Mouse (Mus musculus): ENCODE results near the gene Cmss1.
"Not testable (repeated sequence)": the region's sequence is repeated elsewhere in the genome, so short reads cannot be mapped to it uniquely, and the experiment has no call there.

Gene Cmss1

DNA sequence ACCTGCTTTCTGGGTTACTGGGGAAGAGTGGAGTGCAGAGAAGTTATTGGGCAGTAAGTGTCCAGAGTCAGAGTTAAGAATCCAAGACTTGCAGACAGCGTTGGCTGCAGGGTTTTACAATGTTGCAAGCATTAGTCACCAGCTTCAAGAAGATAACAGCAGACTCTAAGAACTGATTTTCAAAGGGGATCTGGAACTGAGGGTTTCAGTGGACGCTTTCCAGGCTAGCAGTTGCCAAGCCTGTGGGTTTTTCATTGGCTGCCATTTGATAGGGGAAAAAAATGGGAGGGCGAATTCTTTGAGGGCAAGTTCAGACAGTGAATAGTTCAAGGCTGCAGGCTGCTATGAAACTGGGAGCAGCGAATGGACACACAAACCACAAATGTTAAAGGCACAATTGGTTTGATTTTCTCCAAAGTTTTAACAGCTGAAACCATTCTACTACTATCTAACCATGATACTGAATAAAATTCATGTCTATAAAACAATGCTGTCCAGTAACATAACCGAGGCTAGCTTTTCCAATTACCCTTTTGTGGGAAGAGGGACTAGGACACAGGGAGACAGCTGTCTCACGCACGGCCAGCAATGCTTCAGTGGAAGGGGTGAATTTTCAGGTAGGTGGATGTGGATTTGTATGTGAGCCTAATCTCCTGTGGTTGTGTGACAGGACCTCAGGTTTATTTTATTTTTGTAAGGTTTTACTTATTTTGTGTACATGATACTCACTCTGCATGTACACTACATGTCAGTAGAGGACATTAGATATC is 179.0 kb downstream of the Cmss1 start:
- no peak for DNase-seq (ENCODE audit: low read depth, low spot score)

DNA sequence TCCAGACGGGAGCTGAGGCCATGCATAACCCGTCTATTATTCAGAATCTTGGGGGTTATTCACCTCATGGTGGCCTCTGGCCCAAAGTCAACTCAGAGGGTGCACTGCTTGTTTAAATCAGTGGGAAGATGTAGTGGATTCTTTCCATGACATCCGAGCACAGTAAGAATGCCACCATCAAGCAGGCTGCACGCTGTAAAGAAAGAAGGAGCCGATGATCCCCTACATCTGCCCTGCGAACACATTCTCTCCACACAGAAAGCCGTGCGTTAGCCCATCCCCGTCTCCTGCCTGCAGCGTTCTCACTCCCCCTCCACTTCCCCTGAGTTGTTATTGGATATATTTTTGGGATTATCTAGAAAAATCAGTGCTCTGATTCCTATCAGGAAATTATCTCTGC is 180.0 kb downstream of the Cmss1 start:
- DNase-seq (ENCODE audit: low read depth, low spot score), result no peak

- DNase-seq (ENCODE audit: low read depth, low spot score), result peak; percentile 51
Observed at GRCm38 (mm10) chr16:57423001-57423800, 183.5 kb downstream of the Cmss1 start.

GRCm38 (mm10) chr16:57421680-57422417 is 184.8 kb downstream of the Cmss1 start:
- DNase-seq (ENCODE audit: low read depth, low spot score), result no peak

DNA sequence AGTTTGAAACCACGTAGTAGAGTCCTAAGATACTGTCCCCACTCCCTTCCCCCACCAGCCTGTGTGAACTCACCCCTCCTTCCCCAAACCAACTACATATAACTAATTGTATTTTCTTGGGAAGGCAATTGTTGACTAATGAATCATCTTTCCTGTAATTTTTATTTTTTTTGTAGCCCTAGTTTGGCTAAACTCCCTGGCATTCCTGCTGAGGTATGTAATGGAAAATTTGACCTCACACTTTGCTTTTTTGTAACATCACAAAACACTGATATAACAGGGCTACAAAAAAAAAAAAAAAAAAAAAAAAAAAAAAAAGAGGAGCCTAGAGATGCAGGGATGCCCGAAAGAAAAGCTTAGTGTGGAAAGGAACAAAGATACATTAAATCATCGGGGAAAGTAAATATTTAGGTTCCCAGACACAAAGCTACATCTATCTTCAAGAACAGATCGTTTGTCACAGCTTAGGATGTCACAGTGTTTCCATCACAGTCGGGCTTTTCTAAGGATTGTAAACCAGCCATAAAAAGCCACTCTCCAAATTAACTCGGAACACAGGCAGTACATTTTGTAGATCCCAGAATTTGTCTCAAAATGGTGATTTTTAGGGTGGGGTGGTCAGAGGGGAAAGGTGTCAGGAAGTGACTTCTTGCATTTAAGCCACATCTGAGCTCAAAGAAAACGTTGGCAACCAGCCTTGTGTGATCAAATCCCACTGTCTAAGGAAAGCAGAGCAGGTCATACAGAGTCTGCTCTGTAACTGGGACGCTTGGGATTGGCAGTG is 185.7 kb downstream of the Cmss1 start:
- no peak for DNase-seq (ENCODE audit: low read depth, low spot score)

GRCm38 (mm10) chr16:57419881-57420280 is 186.8 kb downstream of the Cmss1 start:
- no peak for DNase-seq (ENCODE audit: low read depth, low spot score)

DNA sequence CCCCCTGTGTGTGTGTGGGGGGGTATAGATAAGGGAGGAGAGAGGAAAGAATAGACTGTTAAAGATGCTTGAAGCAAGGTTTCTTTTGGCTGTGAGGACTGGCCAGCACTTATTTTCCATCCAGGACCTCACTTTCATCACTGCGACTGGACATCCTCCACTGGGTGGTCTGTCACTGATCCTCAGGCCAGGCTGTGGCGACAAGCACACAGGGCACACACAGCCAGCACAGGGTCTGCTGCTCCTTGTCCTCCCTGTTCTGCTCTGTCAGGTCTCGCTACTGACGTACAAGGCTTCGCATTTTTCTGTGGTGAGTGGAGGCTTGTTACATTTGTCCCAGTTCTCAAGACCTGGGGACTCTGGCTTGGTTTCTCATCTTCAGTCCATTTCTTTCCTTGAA is 187.3 kb downstream of the Cmss1 start:
- DNase-seq (ENCODE audit: low read depth, low spot score), result no peak

DNA sequence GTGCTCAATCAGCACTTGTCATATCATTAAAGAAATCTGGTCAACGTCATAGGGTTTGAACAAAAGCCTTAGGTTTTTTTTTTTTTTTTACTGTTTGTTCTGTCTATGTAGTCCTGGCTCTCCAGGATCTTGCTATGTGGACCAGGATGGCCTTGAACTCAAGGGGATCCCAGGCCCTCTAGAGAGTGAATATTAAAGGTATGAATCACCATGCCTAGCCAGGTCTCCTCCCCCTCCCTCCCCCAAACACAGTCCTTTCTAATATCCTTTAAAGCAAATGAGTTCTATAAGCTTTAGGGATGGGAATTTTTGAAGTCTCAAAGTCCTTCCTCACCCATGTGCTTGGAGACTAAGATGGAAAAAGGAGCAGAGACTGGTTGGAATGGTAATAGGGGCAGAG is 188.7 kb downstream of the Cmss1 start:
- DNase-seq (ENCODE audit: low read depth, low spot score), result no peak

DNA sequence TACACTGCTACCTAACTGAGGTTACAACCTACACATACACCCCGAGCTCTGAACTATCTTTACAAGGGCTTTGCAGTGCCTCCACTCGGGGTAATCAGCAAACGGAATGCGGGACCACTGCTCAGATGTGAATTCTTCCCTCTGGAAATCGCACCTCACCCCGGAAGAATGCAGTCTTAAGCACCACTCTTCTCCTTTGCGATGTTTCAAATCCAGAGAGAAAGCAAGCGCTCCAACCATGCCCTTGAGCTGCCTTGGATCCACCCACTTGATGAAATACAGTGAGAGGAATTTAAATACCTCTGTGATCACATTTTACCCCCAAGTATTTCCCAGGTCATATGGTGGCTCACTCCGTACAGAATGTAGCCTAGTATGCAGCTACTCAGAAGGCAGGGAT is 189.6 kb downstream of the Cmss1 start:
- peak; percentile 52 for DNase-seq (ENCODE audit: low read depth, low spot score)

DNA sequence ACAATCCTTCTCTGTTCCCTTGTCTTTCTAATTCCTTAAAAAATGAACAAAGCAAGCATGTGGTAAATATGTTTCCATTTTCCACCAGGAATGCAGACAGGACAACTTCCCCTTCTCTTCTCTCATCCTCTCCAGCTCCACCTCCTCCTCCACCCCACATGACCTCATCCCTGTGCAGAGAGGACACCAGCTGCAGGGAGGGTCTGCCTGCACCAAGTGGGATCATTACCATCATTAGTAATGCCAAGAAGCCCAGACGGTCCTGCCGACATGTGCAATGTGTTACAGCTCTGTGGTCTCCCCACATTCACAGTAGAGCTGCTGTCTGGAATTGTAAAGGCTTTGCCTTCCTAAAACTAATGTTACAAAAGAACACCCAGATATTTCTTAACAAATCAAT is 190.6 kb downstream of the Cmss1 start:
- no peak for DNase-seq (ENCODE audit: low read depth, low spot score)

DNA sequence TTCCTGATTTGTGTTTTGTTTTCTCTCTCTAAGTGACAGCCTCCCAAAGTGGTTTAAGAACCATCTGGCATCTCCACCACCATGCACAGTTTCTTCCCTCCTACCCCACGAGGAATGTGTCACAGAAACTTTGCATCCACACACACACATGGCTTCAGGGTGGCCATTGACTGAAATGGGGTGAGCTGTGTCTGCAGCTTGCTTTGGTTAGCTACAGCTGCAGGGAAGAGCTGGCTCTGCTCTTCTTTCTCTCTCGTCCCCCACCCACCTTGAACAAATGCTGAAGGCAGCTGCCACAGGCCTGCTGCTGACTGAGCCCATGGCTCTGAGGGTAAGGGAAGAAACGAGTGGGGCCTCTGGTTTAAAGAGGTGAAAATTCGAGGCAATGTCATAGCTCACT is 193.9 kb downstream of the Cmss1 start:
- DNase-seq (ENCODE audit: low read depth, low spot score), result no peak

DNA sequence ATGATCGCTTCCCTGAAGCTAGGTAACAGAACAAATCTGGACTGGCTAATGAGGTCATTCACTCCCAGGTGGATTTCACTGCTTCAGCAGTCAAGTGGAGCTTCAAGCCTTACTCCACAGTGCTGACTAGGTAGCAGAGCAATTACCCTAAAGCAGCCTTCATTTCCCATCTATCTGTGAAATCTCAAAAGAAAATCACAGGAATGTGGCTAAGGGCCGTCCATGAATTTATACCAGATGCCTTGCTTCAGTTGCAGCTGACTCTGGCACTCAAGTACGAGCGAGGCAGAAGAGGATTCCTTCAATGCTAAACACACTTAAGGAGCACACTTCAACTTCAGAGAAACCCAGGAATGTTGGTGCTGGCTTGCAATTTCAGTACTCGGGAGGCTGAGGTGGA is 202.8 kb downstream of the Cmss1 start:
- DNase-seq (ENCODE audit: low read depth, low spot score), result no peak

DNA sequence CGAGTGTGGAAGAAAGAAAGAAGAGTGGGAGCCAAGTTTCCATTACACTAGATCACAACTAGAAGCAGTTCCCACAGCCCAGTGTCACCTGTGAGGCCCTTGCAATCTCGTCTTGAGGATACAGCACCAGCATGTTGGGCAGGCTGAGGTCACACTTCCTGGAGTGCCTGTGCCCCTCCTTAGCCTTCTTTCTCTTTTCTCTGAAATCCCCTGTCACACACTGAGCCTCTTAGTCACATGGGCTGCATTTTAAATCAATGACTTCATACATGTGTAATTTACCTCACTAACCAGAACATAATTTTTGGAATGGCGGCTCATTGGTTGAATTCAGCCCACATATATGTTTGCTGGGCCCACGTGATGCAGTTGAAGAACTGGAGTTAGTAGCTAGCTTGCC is 203.8 kb downstream of the Cmss1 start:
- DNase-seq (ENCODE audit: low read depth, low spot score), result no peak

GRCm38 (mm10) chr16:57401702-57402101 is 205.0 kb downstream of the Cmss1 start:
- no peak for DNase-seq (ENCODE audit: low read depth, low spot score)

GRCm38 (mm10) chr16:57399566-57399965 is 207.1 kb downstream of the Cmss1 start:
- DNase-seq (ENCODE audit: low read depth, low spot score), result peak; percentile 8

GRCm38 (mm10) chr16:57398387-57399214 is 208.1 kb downstream of the Cmss1 start:
- peak; percentile 72 for DNase-seq (ENCODE audit: low read depth, low spot score)

DNA sequence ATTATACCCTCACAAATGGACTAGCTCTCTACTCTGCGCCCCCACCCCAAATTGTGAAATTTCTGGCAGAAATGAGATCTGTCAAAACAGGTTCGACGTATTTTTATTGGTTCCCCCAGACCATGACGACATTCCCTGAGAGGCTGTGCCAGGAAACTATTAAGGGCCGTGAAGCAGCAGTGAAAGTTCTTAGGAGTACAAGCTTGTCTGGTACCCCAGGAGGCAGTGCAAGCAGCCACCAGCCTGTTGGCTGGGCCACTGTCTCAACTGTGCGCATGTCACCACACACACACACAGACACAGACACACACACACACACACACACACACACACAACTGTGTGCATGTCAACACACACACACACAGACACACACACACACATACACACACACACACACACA is 208.8 kb downstream of the Cmss1 start:
- no peak for DNase-seq (ENCODE audit: low read depth, low spot score)

GRCm38 (mm10) chr16:57396249-57396648 is 210.4 kb downstream of the Cmss1 start:
- DNase-seq (ENCODE audit: low read depth, low spot score), result peak; percentile 14

DNA sequence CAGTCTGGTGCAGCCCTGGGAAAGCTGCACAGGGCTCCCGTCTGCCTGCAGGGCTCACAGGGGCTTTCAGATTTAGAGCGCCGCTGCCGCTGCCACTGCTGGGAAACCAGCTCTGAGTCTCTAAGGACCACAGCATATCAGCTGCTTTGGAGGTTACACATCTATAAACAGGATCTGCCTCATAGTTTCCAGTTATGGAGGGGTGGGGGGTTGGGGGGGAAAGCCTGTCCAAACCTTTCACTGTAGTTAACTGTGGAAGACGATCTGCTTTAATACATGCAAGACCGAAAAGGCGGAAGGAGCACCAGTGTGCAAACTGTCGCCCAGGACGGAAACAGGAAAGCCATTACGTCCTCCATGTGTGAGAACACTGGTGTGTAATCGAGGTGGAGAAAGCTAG is 213.5 kb downstream of the Cmss1 start:
- DNase-seq (ENCODE audit: low read depth, low spot score), result peak; percentile 36

DNA sequence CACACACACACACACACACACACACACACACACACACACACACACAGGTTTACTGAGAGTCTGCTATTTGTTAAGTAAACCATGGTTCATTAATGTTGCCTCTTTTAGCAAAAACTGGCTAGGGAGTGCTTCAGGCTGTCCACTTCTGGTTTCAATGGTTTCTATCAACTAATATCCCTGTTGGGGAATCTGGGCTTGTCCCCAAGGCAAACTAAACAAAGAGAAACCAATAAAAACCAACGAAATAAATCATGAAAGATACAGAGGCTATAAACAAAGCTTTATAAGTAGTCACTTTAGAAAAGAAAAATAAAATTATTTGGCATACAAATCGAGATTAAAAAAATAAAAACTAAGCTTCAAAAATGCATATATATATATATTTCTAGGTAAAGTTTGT is 214.2 kb downstream of the Cmss1 start:
- DNase-seq (ENCODE audit: low read depth, low spot score), result no peak

DNA sequence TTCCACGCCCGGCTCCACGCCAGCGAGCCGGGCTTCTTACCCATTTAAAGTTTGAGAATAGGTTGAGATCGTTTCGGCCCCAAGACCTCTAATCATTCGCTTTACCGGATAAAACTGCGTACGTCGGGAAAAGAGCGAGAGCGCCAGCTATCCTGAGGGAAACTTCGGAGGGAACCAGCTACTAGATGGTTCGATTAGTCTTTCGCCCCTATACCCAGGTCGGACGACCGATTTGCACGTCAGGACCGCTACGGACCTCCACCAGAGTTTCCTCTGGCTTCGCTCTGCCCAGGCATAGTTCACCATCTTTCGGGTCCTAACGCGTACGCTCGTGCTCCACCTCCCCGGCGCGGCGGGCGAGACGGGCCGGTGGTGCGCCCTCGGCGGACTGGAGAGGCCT is 215.5 kb downstream of the Cmss1 start:
- DNase-seq (ENCODE audit: low read depth, low spot score), result not testable (repeated sequence)

Measured in R1 (cell line).